Mouse (Mus musculus): ENCODE results near the gene Terb2. TPM values are rescaled to one million over a fixed set of nuclear protein-coding genes. Genes with fewer than 3 reads are reported as not detected.

Gene Terb2
- total and polyA plus RNA-seq, 3 experiments = not detected

GRCm38 (mm10) chr2:122236321-122236720, 50.2 kb downstream of the Terb2 start:
- H3K36me3 ChIP-seq (ENCODE audit: control insufficient read depth, insufficient read depth, low read length) = no peaks in the 10 kb centered on the region; the same call in 1 of the 2 replicates
- no peak for DNase-seq
- intact Hi-C loops (cut with DNase I) = no loop called here
- no peak overlapping the region for H3K9ac ChIP-seq (ENCODE audit: low read depth, low read length)
- no peak for TF ChIP-seq EP300 (IDR thresholded peaks at IDR 0.05; ENCODE audit: insufficient read depth, low read depth, low read length)
- no peak for TF ChIP-seq POLR2A (IDR thresholded peaks at IDR 0.05; ENCODE audit: insufficient read depth, low read depth, low read length)
- peaks cover 2% of the 10 kb centered on the region; the same call in 1 of the 2 replicates for H3K4me1 ChIP-seq (ENCODE audit: control insufficient read depth, insufficient read depth, low read length)
- no peak overlapping the region for H3K27ac ChIP-seq
- H3K79me2 ChIP-seq (replicated peaks; ENCODE audit: control insufficient read depth, insufficient read depth, low read length) = no peaks in the 10 kb centered on the region
- H3K27me3 ChIP-seq (ENCODE audit: control insufficient read depth, insufficient read depth, low read length) = no peaks in the 10 kb centered on the region
- no peak overlapping the region for H3K4me3 ChIP-seq

- no peak for TF ChIP-seq EP300 (IDR thresholded peaks at IDR 0.05; ENCODE audit: insufficient read depth, low read depth, low read length)
- TF ChIP-seq CTCF (IDR thresholded peaks at IDR 0.05) = no peak
- no peak for TF ChIP-seq POLR2A (IDR thresholded peaks at IDR 0.05; ENCODE audit: insufficient read depth, low read depth, low read length)
- H3K9ac ChIP-seq (ENCODE audit: low read depth, low read length) = no peak overlapping the region
- no peaks in the 10 kb centered on the region; the same call in 1 of the 2 replicates for H3K36me3 ChIP-seq (ENCODE audit: control insufficient read depth, insufficient read depth, low read length)
- no peaks in the 10 kb centered on the region for H3K79me2 ChIP-seq (replicated peaks; ENCODE audit: control insufficient read depth, insufficient read depth, low read length)
- DNase-seq = no peak
- no peak overlapping the region for H3K4me3 ChIP-seq
- H3K27me3 ChIP-seq (ENCODE audit: control insufficient read depth, insufficient read depth, low read length) = no peaks in the 10 kb centered on the region
- H3K4me1 ChIP-seq (ENCODE audit: control insufficient read depth, insufficient read depth, low read length) = peaks cover 2% of the 10 kb centered on the region; the same call in 1 of the 2 replicates
- H3K27ac ChIP-seq = no peak overlapping the region
- WGBS = 58% methylated on average over 2 of the region's 2 CpGs
- intact Hi-C loops (cut with DNase I) = no loop called here
These were observed 51.9 kb downstream of the Terb2 start for GRCm38 (mm10) chr2:122237891-122238470.

GRCm38 (mm10) chr2:122240735-122241134, 54.7 kb downstream of the Terb2 start:
- Histone ChIP-seq H3K27ac (no peak overlapping the region), H3K27me3 (ENCODE audit: control insufficient read depth, insufficient read depth, low read length) (no peaks in the 10 kb centered on the region), H3K36me3 (ENCODE audit: control insufficient read depth, insufficient read depth, low read length) (no peaks in the 10 kb centered on the region; the same call in 1 of the 2 replicates), H3K9ac (ENCODE audit: low read depth, low read length) (no peak overlapping the region), H3K79me2 (replicated peaks; ENCODE audit: control insufficient read depth, insufficient read depth, low read length) (no peaks in the 10 kb centered on the region), H3K4me1 (ENCODE audit: control insufficient read depth, insufficient read depth, low read length) (0 out of 2 replicates have a peak, but pooled peaks cover 1% of the 10 kb centered on the region), H3K4me3 (no peak overlapping the region)
- no peak for DNase-seq
- TF ChIP-seq CTCF (IDR thresholded peaks at IDR 0.05) = no peak
- no peak for TF ChIP-seq POLR2A (IDR thresholded peaks at IDR 0.05; ENCODE audit: insufficient read depth, low read depth, low read length)
- no peak for TF ChIP-seq EP300 (IDR thresholded peaks at IDR 0.05; ENCODE audit: insufficient read depth, low read depth, low read length)
- intact Hi-C loops (cut with DNase I) = loop anchor here (5.0 kb wide), 1 partner anchor 137 kb away; no protein-coding TSS in a partner anchor

- Histone ChIP-seq H3K79me2 (replicated peaks; ENCODE audit: control insufficient read depth, insufficient read depth, low read length) (no peaks in the 10 kb centered on the region), H3K36me3 (ENCODE audit: control insufficient read depth, insufficient read depth, low read length) (no peaks in the 10 kb centered on the region; the same call in 1 of the 2 replicates), H3K9ac (ENCODE audit: low read depth, low read length) (no peak overlapping the region), H3K4me1 (ENCODE audit: control insufficient read depth, insufficient read depth, low read length) (0 out of 2 replicates have a peak, but pooled peaks cover 1% of the 10 kb centered on the region), H3K27me3 (ENCODE audit: control insufficient read depth, insufficient read depth, low read length) (no peaks in the 10 kb centered on the region), H3K4me3 (no peak overlapping the region), H3K27ac (no peak overlapping the region)
- TF ChIP-seq POLR2A (IDR thresholded peaks at IDR 0.05; ENCODE audit: insufficient read depth, low read depth, low read length) (no peak), EP300 (IDR thresholded peaks at IDR 0.05; ENCODE audit: insufficient read depth, low read depth, low read length) (no peak), CTCF (IDR thresholded peaks at IDR 0.05) (no peak)
- no peak for DNase-seq
- 83% methylated on average over 4 of the region's 4 CpGs for WGBS
- intact Hi-C loops (cut with DNase I) = loop anchor here (5.0 kb wide), 1 partner anchor 136 kb away; no protein-coding TSS in a partner anchor
These were observed 55.2 kb downstream of the Terb2 start for GRCm38 (mm10) chr2:122241226-122241625.

- TF ChIP-seq POLR2A (IDR thresholded peaks at IDR 0.05; ENCODE audit: insufficient read depth, low read depth, low read length) (no peak), EP300 (IDR thresholded peaks at IDR 0.05; ENCODE audit: insufficient read depth, low read depth, low read length) (no peak), CTCF (IDR thresholded peaks at IDR 0.05) (no peak)
- Histone ChIP-seq H3K27ac (no peak overlapping the region), H3K36me3 (ENCODE audit: control insufficient read depth, insufficient read depth, low read length) (no peaks in the 10 kb centered on the region; the same call in 1 of the 2 replicates), H3K4me1 (ENCODE audit: control insufficient read depth, insufficient read depth, low read length) (0 out of 2 replicates have a peak, but pooled peaks cover 1% of the 10 kb centered on the region), H3K9ac (ENCODE audit: low read depth, low read length) (no peak overlapping the region), H3K27me3 (ENCODE audit: control insufficient read depth, insufficient read depth, low read length) (no peaks in the 10 kb centered on the region), H3K4me3 (no peak overlapping the region), H3K79me2 (replicated peaks; ENCODE audit: control insufficient read depth, insufficient read depth, low read length) (no peaks in the 10 kb centered on the region)
- WGBS = 43% methylated on average over 6 of the region's 6 CpGs
- intact Hi-C loops (cut with DNase I) = loop anchor here (5.0 kb wide), 1 partner anchor 135 kb away; no protein-coding TSS in a partner anchor
- DNase-seq = no peak
These were observed 55.9 kb downstream of the Terb2 start for GRCm38 (mm10) chr2:122241935-122242334.

GRCm38 (mm10) chr2:122243671-122244131, 57.6 kb downstream of the Terb2 start:
- H3K79me2 ChIP-seq (replicated peaks; ENCODE audit: control insufficient read depth, insufficient read depth, low read length) = no peaks in the 10 kb centered on the region
- H3K4me1 ChIP-seq (ENCODE audit: control insufficient read depth, insufficient read depth, low read length) = 0 out of 2 replicates have a peak, but pooled peaks cover 1% of the 10 kb centered on the region
- TF ChIP-seq EP300 (IDR thresholded peaks at IDR 0.05; ENCODE audit: insufficient read depth, low read depth, low read length) (0 out of 2 replicates have a peak, but pooled peaks have one; percentile 73), POLR2A (IDR thresholded peaks at IDR 0.05; ENCODE audit: insufficient read depth, low read depth, low read length) (no peak), CTCF (IDR thresholded peaks at IDR 0.05) (peak; percentile 98)
- H3K4me3 ChIP-seq = no peak overlapping the region
- no peaks in the 10 kb centered on the region for H3K36me3 ChIP-seq (ENCODE audit: control insufficient read depth, insufficient read depth, low read length)
- no peak overlapping the region for H3K9ac ChIP-seq (ENCODE audit: low read depth, low read length)
- H3K27ac ChIP-seq = no peak overlapping the region
- H3K27me3 ChIP-seq (ENCODE audit: control insufficient read depth, insufficient read depth, low read length) = no peaks in the 10 kb centered on the region
- DNase-seq = peak; percentile 73 to 77
- 0% methylated on average over 3 of the region's 3 CpGs for WGBS
- intact Hi-C loops (cut with DNase I) = loop anchor here (1.0 to 5.0 kb wide), 3 partner anchors 49 to 173 kb away; no protein-coding TSS in a partner anchor

All from heart, adult 2 months (tissue).